Mouse (Mus musculus) forebrain, embryonic 16.5 days (tissue): Measurements from ENCODE around the gene Cpsf4. TPM values are rescaled to one million over a fixed set of nuclear protein-coding genes. Genes with fewer than 3 reads are reported as not detected.
"Not testable (repeated sequence)": the region's sequence is repeated elsewhere in the genome, so short reads cannot be mapped to it uniquely, and the experiment has no call there.

Experiments
- ATAC-seq: fragments of 200-750 bp; cut with Nextera tagmentation; 2 replicates; pipeline ENCODE4 v1.8.0; 2017; ENCODE audit warnings: mild to moderate bottlenecking, moderate library complexity
- H3K27ac ChIP-seq: fragments of 300-500 bp; sonication (generic); 2 replicates; pipeline ENCODE4 v1.5.1; 2014; ENCODE audit warnings: low read length, control low read depth
- H3K27me3 ChIP-seq: fragments of 300-500 bp; sonication (generic); replicated peaks from 2 replicates; pipeline ENCODE4 v1.6.1; 2014; ENCODE audit warnings: low read length; ENCODE audit not compliant: control insufficient read depth, insufficient read depth
- H3K36me3 ChIP-seq: fragments of 300-500 bp; sonication (generic); 2 replicates; pipeline ENCODE4 v1.6.1; 2014; ENCODE audit not compliant: control insufficient read depth, insufficient read depth
- H3K4me1 ChIP-seq: fragments of 300-500 bp; sonication (generic); replicated peaks from 2 replicates; pipeline ENCODE4 v1.6.1; 2014; ENCODE audit warnings: low read length; ENCODE audit not compliant: control insufficient read depth, insufficient read depth
- H3K4me2 ChIP-seq: fragments of 300-500 bp; sonication (generic); 2 replicates; pipeline ENCODE4 v1.6.1; 2014; ENCODE audit warnings: mild to moderate bottlenecking, low read length, control low read depth
- H3K4me3 ChIP-seq: fragments of 300-500 bp; sonication (generic); replicated peaks from 2 replicates; pipeline ENCODE4 v1.5.1; 2014; ENCODE audit warnings: mild to moderate bottlenecking, low read length, control low read depth
- H3K9ac ChIP-seq: fragments of 300-500 bp; sonication (generic); replicated peaks from 2 replicates; pipeline ENCODE4 v1.6.1; 2014; ENCODE audit warnings: low read depth, low read length, control low read depth
- H3K9me3 ChIP-seq: fragments of 300-500 bp; sonication (generic); 2 replicates; pipeline ENCODE4 v1.6.1; 2016; ENCODE audit warnings: low read length; ENCODE audit not compliant: control insufficient read depth
- WGBS: fragments of 180-500 bp; shearing (Covaris S2); extraction: QIAGEN DNeasy Blood & Tissue Kit; methylation state at CpG from one replicate; pipeline ENCODE4 v1.1.7; 2014; 5-methylcytosine and 5-hydroxymethylcytosine counted together
- polyA plus RNA-seq: library from polyadenylated mRNA; unstranded; fragments of >200 nt; fragmentation: Nextera tagmentation; extraction: Ambion mirVana; gene quantifications from 2 replicates; pipeline ENCODE4 v1.2.1, GENCODE M21; 2015

Cpsf4 gene
- polyA plus RNA-seq, 1 experiment from 2014 or later: 59.0 TPM

- no peak for ATAC-seq
- H3K4me3 ChIP-seq: no peak overlapping the region
- H3K9ac ChIP-seq: no peak overlapping the region
- peaks cover 5% of the 10 kb centered on the region for H3K4me1 ChIP-seq
- no peaks in the 10 kb centered on the region for H3K9me3 ChIP-seq
- WGBS: 58% methylated on average over 2 of the region's 2 CpGs
- H3K4me2 ChIP-seq: no peak overlapping the region
- H3K36me3 ChIP-seq: peaks cover 4% of the 10 kb centered on the region; the same call in 1 of the 2 replicates
- no peak overlapping the region for H3K27ac ChIP-seq
- peaks cover 2% of the 10 kb centered on the region; the same call in 1 of the 2 replicates for H3K27me3 ChIP-seq
Observed at GRCm38 (mm10) chr5:145226453-145226852, 59.4 kb downstream of the Cpsf4 start.

- H3K4me3 ChIP-seq: not testable (repeated sequence)
Observed at GRCm38 (mm10) chr5:145229283-145229682, 62.3 kb downstream of the Cpsf4 start.

GRCm38 (mm10) chr5:145230641-145231040 is 63.6 kb downstream of the Cpsf4 start:
- Histone ChIP-seq H3K27ac (no peak overlapping the region), H3K9me3 (no peaks in the 10 kb centered on the region), H3K9ac (peak overlapping the region; percentile 94)

More at GRCm38 (mm10) chr5:145229283-145229682, 62.3 kb downstream of the Cpsf4 start:
- H3K27ac ChIP-seq, ATAC-seq, H3K27me3 ChIP-seq, H3K4me2 ChIP-seq, H3K36me3 ChIP-seq, H3K9ac ChIP-seq, H3K9me3 ChIP-seq: not testable (repeated sequence)
- H3K4me1 ChIP-seq: peaks cover 15% of the 10 kb centered on the region
- 79% methylated on average over 6 of the region's 6 CpGs for WGBS

GRCm38 (mm10) chr5:145231367-145231871 is 64.4 kb downstream of the Cpsf4 start, which contains the start of gene Zfp655:
TSS of gene Zfp655 (plus strand) at chr5:145231715.
- H3K9ac ChIP-seq: peak within 1 kb of the TSS; percentile 94
- H3K27ac ChIP-seq: peak within 1 kb of the TSS; percentile 89
- ATAC-seq: peak; percentile 97
- peaks cover 15% of the 10 kb centered on the region for H3K4me1 ChIP-seq
- H3K9me3 ChIP-seq: no peaks in the 10 kb centered on the region
- H3K36me3 ChIP-seq: peaks cover 8% of the 10 kb centered on the region; the same call in 1 of the 2 replicates
- WGBS: 0% methylated on average over 42 of the region's 42 CpGs
- H3K27me3 ChIP-seq: peaks cover 2% of the 10 kb centered on the region; the same call in 1 of the 2 replicates
- H3K4me3 ChIP-seq: peak within 1 kb of the TSS; percentile 99
- H3K4me2 ChIP-seq: peak within 1 kb of the TSS; percentile 84

More at GRCm38 (mm10) chr5:145230641-145231040, 63.6 kb downstream of the Cpsf4 start:
- no peak for ATAC-seq
- Histone ChIP-seq H3K36me3 (peaks cover 6% of the 10 kb centered on the region; the same call in 1 of the 2 replicates), H3K27me3 (peaks cover 2% of the 10 kb centered on the region; the same call in 1 of the 2 replicates), H3K4me2 (peak overlapping the region; percentile 64), H3K4me1 (peaks cover 15% of the 10 kb centered on the region), H3K4me3 (peak overlapping the region; percentile 99; the same call in 1 of the 2 replicates)
- WGBS: 85% methylated on average over 4 of the region's 4 CpGs

Other genes starting within 250 kb of the Cpsf4 start
- 25.4 and 28.2 TPM in 2 replicates for gene Smurf1, start 201.4 kb upstream of the Cpsf4 start, polyA plus RNA-seq
- gene Gm4871, start 134.5 kb upstream of the Cpsf4 start, polyA plus RNA-seq: not detected in 2 replicates
- gene 1700018F24Rik, start 124.2 kb upstream of the Cpsf4 start, polyA plus RNA-seq: not detected in 2 replicates
- 247 and 259 TPM in 2 replicates for gene Arpc1a, start 83.4 kb upstream of the Cpsf4 start, polyA plus RNA-seq
- gene Kpna7, start 83.2 kb upstream of the Cpsf4 start, polyA plus RNA-seq: not detected in 2 replicates
- gene Arpc1b, start 53.0 kb upstream of the Cpsf4 start, polyA plus RNA-seq: 62.2 and 63.7 TPM in 2 replicates
- 93.1 and 96.3 TPM in 2 replicates for gene Pdap1, start 27.0 kb upstream of the Cpsf4 start, polyA plus RNA-seq
- gene Bud31, start 26.9 kb upstream of the Cpsf4 start, polyA plus RNA-seq: 190 and 196 TPM in 2 replicates
- 24.7 and 25.8 TPM in 2 replicates for gene Ptcd1, start 105 bp upstream of the Cpsf4 start, polyA plus RNA-seq
- gene Atp5j2, start 24.8 kb downstream of the Cpsf4 start, polyA plus RNA-seq: 514 and 561 TPM in 2 replicates
- 15.5 and 17.5 TPM in 2 replicates for gene Zkscan14, start 34.7 kb downstream of the Cpsf4 start, polyA plus RNA-seq
- 17.4 and 20.2 TPM in 2 replicates for gene Zkscan5, start 37.3 kb downstream of the Cpsf4 start, polyA plus RNA-seq
- gene Zfp655, start 64.5 kb downstream of the Cpsf4 start, polyA plus RNA-seq: 39.6 and 45.9 TPM in 2 replicates
- gene Zscan25, start 113.3 kb downstream of the Cpsf4 start, polyA plus RNA-seq: 0.66 and 1.0 TPM in 2 replicates
- not detected in 2 replicates for gene Cyp3a57, start 178.1 kb downstream of the Cpsf4 start, polyA plus RNA-seq